Mouse (Mus musculus): Measurements from ENCODE around the gene Aldh1b1. TPM values are rescaled to one million over a fixed set of nuclear protein-coding genes. Genes with fewer than 3 reads are reported as not detected.

The Aldh1b1 gene
- 1.5 and 2.1 TPM in 2 replicates for polyA plus RNA-seq (2014; fragmentation: Nextera tagmentation; extraction: Ambion mirVana)

DNA sequence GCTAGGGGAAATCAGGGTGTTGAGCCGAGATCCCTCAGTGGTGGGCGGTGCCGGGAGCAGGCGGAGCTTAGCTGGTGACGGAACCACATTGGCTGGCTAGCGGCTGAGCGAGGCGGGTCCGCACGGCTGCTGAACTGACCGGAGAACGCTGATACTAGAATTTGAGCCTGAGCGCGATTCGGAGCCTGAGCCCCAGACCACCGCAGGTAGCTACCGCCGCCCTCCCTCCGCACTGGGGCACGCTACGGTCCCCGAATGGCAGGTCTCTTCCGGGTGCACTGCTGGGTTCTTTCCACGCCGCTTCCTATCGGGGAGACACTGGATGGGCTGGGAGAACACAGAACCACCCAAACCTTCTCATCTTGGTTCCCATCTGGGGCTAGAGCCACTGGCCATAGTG, at the start of gene Aldh1b1:
TSS of gene Aldh1b1 (plus strand) at position 59 of the 400 bp plus-strand sequence.
- Histone ChIP-seq H3K36me3 (ENCODE audit: control insufficient read depth, insufficient read depth, low read length) (no peaks in the 10 kb centered on the region), H3K4me3 (ENCODE audit: low read depth, low read length) (peak within 1 kb of the TSS; percentile 47), H3K27ac (replicated peaks; ENCODE audit: low read depth, low read length) (no peak within 1 kb of the TSS), H3K9ac (ENCODE audit: low read depth, low read length) (peak within 1 kb of the TSS; percentile 61), H3K4me2 (ENCODE audit: low read depth, low read length) (peak within 1 kb of the TSS; percentile 84), H3K27me3 (replicated peaks; ENCODE audit: control insufficient read depth, insufficient read depth, low read length) (no peaks in the 10 kb centered on the region; the same call in 1 of the 2 replicates), H3K9me3 (ENCODE audit: control insufficient read depth, low read length) (no peaks in the 10 kb centered on the region), H3K4me1 (ENCODE audit: control insufficient read depth, insufficient read depth, low read length) (peaks cover 6% of the 10 kb centered on the region; the same call in 1 of the 2 replicates)
- 0% methylated on average over 18 of the region's 26 CpGs for WGBS
- ATAC-seq (ENCODE audit: low read depth) (peak; percentile 93), DNase-seq (ENCODE audit: low spot score) (peak; percentile 84)

GRCm38 (mm10) chr4:45749449-45749848, 49.4 kb upstream of the Aldh1b1 start:
- Histone ChIP-seq H3K4me2 (ENCODE audit: low read depth, low read length) (no peak overlapping the region), H3K27me3 (replicated peaks; ENCODE audit: control insufficient read depth, insufficient read depth, low read length) (no peaks in the 10 kb centered on the region), H3K4me3 (ENCODE audit: low read depth, low read length) (no peak overlapping the region), H3K36me3 (ENCODE audit: control insufficient read depth, insufficient read depth, low read length) (no peaks in the 10 kb centered on the region), H3K9me3 (ENCODE audit: control insufficient read depth, low read length) (no peaks in the 10 kb centered on the region), H3K27ac (replicated peaks; ENCODE audit: low read depth, low read length) (no peak overlapping the region), H3K4me1 (ENCODE audit: control insufficient read depth, insufficient read depth, low read length) (peaks cover 9% of the 10 kb centered on the region), H3K9ac (ENCODE audit: low read depth, low read length) (no peak overlapping the region)
- DNase-seq (ENCODE audit: low spot score) (no peak), ATAC-seq (ENCODE audit: low read depth) (no peak)
- WGBS, result 87% methylated on average over 10 of the region's 10 CpGs

GRCm38 (mm10) chr4:45750477-45750876, 48.3 kb upstream of the Aldh1b1 start:
- peaks cover 9% of the 10 kb centered on the region for H3K4me1 ChIP-seq (ENCODE audit: control insufficient read depth, insufficient read depth, low read length)
- DNase-seq (ENCODE audit: low spot score) (no peak), ATAC-seq (ENCODE audit: low read depth) (no peak)
- H3K27me3 ChIP-seq (replicated peaks; ENCODE audit: control insufficient read depth, insufficient read depth, low read length), result no peaks in the 10 kb centered on the region
- H3K9ac ChIP-seq (ENCODE audit: low read depth, low read length), result no peak overlapping the region
- H3K4me2 ChIP-seq (ENCODE audit: low read depth, low read length), result no peak overlapping the region
- H3K36me3 ChIP-seq (ENCODE audit: control insufficient read depth, insufficient read depth, low read length), result no peaks in the 10 kb centered on the region
- H3K4me3 ChIP-seq (ENCODE audit: low read depth, low read length), result no peak overlapping the region
- WGBS, result 82% methylated on average over 6 of the region's 6 CpGs
- H3K27ac ChIP-seq (replicated peaks; ENCODE audit: low read depth, low read length), result no peak overlapping the region
- no peaks in the 10 kb centered on the region for H3K9me3 ChIP-seq (ENCODE audit: control insufficient read depth, low read length)

DNA sequence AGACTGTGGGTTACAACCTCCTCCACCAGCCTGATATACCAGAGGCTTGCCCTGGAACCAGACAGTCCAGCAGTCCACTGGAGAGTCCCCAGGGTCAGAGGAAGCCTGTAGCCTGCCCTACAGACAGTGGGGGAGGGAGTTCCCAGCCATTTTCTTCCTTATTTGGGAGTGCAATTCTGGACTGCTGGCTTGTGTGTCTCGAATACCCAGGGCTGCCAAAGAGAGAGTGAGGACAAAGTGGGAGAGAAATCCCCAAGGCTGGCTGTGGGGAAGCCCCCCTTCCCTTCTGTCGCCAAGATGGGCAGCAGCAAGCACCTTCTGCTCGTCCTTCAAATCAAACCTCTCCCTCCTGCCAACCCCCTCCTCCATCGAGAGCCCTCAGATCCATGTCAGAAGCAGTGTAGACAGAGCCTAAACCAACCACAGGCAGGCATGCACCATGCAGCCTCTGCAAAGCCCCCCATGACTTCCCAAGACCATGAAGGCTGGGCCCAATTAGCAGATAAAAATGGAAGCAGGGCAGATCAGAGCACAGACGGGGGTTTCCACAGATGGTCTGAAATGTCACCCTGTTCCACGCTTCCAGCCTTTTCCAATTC, 45.5 kb upstream of the Aldh1b1 start:
- DNase-seq (ENCODE audit: low spot score), result no peak
- Histone ChIP-seq H3K4me3 (ENCODE audit: low read depth, low read length) (no peak overlapping the region), H3K36me3 (ENCODE audit: control insufficient read depth, insufficient read depth, low read length) (no peaks in the 10 kb centered on the region), H3K27me3 (replicated peaks; ENCODE audit: control insufficient read depth, insufficient read depth, low read length) (no peaks in the 10 kb centered on the region), H3K9me3 (ENCODE audit: control insufficient read depth, low read length) (no peaks in the 10 kb centered on the region), H3K4me2 (ENCODE audit: low read depth, low read length) (no peak overlapping the region), H3K27ac (replicated peaks; ENCODE audit: low read depth, low read length) (no peak overlapping the region), H3K9ac (ENCODE audit: low read depth, low read length) (no peak overlapping the region), H3K4me1 (ENCODE audit: control insufficient read depth, insufficient read depth, low read length) (peaks cover 13% of the 10 kb centered on the region)
- ATAC-seq (ENCODE audit: low read depth), result no peak; the same call in 1 of the 2 replicates
- WGBS, result 24% methylated on average over 6 of the region's 6 CpGs

- Histone ChIP-seq H3K4me3 (ENCODE audit: low read depth, low read length) (no peak overlapping the region), H3K4me2 (ENCODE audit: low read depth, low read length) (no peak overlapping the region), H3K4me1 (ENCODE audit: control insufficient read depth, insufficient read depth, low read length) (peaks cover 13% of the 10 kb centered on the region), H3K27me3 (replicated peaks; ENCODE audit: control insufficient read depth, insufficient read depth, low read length) (no peaks in the 10 kb centered on the region), H3K27ac (replicated peaks; ENCODE audit: low read depth, low read length) (no peak overlapping the region), H3K36me3 (ENCODE audit: control insufficient read depth, insufficient read depth, low read length) (no peaks in the 10 kb centered on the region), H3K9me3 (ENCODE audit: control insufficient read depth, low read length) (no peaks in the 10 kb centered on the region), H3K9ac (ENCODE audit: low read depth, low read length) (no peak overlapping the region)
- 61% methylated on average over 4 of the region's 4 CpGs for WGBS
- no peak for DNase-seq (ENCODE audit: low spot score)
- ATAC-seq (ENCODE audit: low read depth), result no peak
Observed at GRCm38 (mm10) chr4:45754171-45754570, 44.7 kb upstream of the Aldh1b1 start.

DNA sequence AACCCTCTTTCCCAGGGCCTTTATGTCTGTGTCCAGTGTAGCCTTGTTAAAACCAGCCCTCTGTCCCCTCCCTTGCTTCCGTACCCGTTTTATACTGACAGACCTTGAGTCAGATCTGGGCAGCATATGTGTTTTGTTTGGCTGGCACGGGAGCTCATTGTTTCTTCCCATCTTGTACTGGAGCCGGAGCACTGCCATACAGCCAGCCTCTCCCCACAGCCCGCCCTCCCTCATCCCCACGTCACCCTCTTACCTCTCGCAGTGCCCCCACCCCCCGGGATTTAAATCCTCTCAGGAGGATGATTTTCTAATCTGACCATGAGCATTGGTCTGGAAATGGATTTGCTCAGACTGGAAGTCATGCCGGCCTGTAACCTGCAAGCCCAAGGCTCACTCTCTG, 43.7 kb upstream of the Aldh1b1 start:
- H3K27ac ChIP-seq (replicated peaks; ENCODE audit: low read depth, low read length), result no peak overlapping the region; the same call in 1 of the 2 replicates
- WGBS, result 60% methylated on average over 9 of the region's 9 CpGs

DNA sequence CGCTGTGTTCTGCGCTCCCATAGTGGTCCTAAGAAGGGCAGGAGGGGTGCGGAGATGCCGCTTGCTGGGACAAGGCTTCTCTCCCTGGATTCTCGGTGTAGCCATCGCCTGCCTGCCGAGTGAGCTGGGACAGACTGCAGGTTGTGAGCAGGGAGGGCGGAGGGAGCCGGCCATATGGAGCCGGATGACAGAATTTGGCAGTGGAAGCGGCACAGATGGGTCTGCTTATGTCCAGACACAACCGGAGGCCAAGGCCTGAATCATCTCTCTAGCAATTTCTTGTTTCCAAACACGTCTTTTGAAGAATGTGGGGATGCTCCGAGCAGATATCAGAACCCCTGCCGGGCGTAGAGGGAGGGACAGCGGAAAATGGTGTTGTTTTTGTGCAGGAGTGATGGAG, 42.9 kb upstream of the Aldh1b1 start:
- Histone ChIP-seq H3K9ac (ENCODE audit: low read depth, low read length) (no peak overlapping the region), H3K4me3 (ENCODE audit: low read depth, low read length) (no peak overlapping the region)
- peak; percentile 85 for DNase-seq (ENCODE audit: low spot score)

More for the DNA sequence above, 43.7 kb upstream of the Aldh1b1 start:
- H3K4me1 ChIP-seq (ENCODE audit: control insufficient read depth, insufficient read depth, low read length), result peaks cover 13% of the 10 kb centered on the region
- H3K4me2 ChIP-seq (ENCODE audit: low read depth, low read length), result no peak overlapping the region
- ATAC-seq (ENCODE audit: low read depth) (no peak), DNase-seq (ENCODE audit: low spot score) (no peak)
- H3K9me3 ChIP-seq (ENCODE audit: control insufficient read depth, low read length), result no peaks in the 10 kb centered on the region
- no peaks in the 10 kb centered on the region for H3K36me3 ChIP-seq (ENCODE audit: control insufficient read depth, insufficient read depth, low read length)
- H3K27me3 ChIP-seq (replicated peaks; ENCODE audit: control insufficient read depth, insufficient read depth, low read length), result no peaks in the 10 kb centered on the region
- no peak overlapping the region for H3K4me3 ChIP-seq (ENCODE audit: low read depth, low read length)
- H3K9ac ChIP-seq (ENCODE audit: low read depth, low read length), result no peak overlapping the region

GRCm38 (mm10) chr4:45757941-45758340, 40.9 kb upstream of the Aldh1b1 start:
- peaks cover 14% of the 10 kb centered on the region for H3K4me1 ChIP-seq (ENCODE audit: control insufficient read depth, insufficient read depth, low read length)
- no peak overlapping the region for H3K4me3 ChIP-seq (ENCODE audit: low read depth, low read length)
- no peaks in the 10 kb centered on the region for H3K36me3 ChIP-seq (ENCODE audit: control insufficient read depth, insufficient read depth, low read length)
- no peak overlapping the region for H3K27ac ChIP-seq (replicated peaks; ENCODE audit: low read depth, low read length)
- H3K27me3 ChIP-seq (replicated peaks; ENCODE audit: control insufficient read depth, insufficient read depth, low read length), result no peaks in the 10 kb centered on the region
- no peak overlapping the region for H3K9ac ChIP-seq (ENCODE audit: low read depth, low read length)
- no peak overlapping the region for H3K4me2 ChIP-seq (ENCODE audit: low read depth, low read length)
- DNase-seq (ENCODE audit: low spot score) (no peak), ATAC-seq (ENCODE audit: low read depth) (no peak)
- 43% methylated on average over 5 of the region's 5 CpGs for WGBS
- H3K9me3 ChIP-seq (ENCODE audit: control insufficient read depth, low read length), result no peaks in the 10 kb centered on the region

More for the DNA sequence above, 42.9 kb upstream of the Aldh1b1 start:
- peak overlapping the region; percentile 61 for H3K27ac ChIP-seq (replicated peaks; ENCODE audit: low read depth, low read length)
- H3K36me3 ChIP-seq (ENCODE audit: control insufficient read depth, insufficient read depth, low read length), result no peaks in the 10 kb centered on the region
- no peaks in the 10 kb centered on the region for H3K27me3 ChIP-seq (replicated peaks; ENCODE audit: control insufficient read depth, insufficient read depth, low read length)
- 44% methylated on average over 17 of the region's 17 CpGs for WGBS
- peak; percentile 75 for ATAC-seq (ENCODE audit: low read depth)
- no peaks in the 10 kb centered on the region for H3K9me3 ChIP-seq (ENCODE audit: control insufficient read depth, low read length)
- peak overlapping the region; percentile 29; the same call in 1 of the 2 replicates for H3K4me2 ChIP-seq (ENCODE audit: low read depth, low read length)
- H3K4me1 ChIP-seq (ENCODE audit: control insufficient read depth, insufficient read depth, low read length), result peaks cover 13% of the 10 kb centered on the region

GRCm38 (mm10) chr4:45759411-45759810, 39.4 kb upstream of the Aldh1b1 start:
- no peaks in the 10 kb centered on the region for H3K36me3 ChIP-seq (ENCODE audit: control insufficient read depth, insufficient read depth, low read length)
- no peak overlapping the region for H3K27ac ChIP-seq (replicated peaks; ENCODE audit: low read depth, low read length)
- 72% methylated on average over 8 of the region's 8 CpGs for WGBS
- H3K4me1 ChIP-seq (ENCODE audit: control insufficient read depth, insufficient read depth, low read length), result peaks cover 19% of the 10 kb centered on the region
- DNase-seq (ENCODE audit: low spot score) (no peak), ATAC-seq (ENCODE audit: low read depth) (no peak)
- H3K27me3 ChIP-seq (replicated peaks; ENCODE audit: control insufficient read depth, insufficient read depth, low read length), result peaks cover 2% of the 10 kb centered on the region; the same call in 1 of the 2 replicates
- no peak overlapping the region for H3K4me3 ChIP-seq (ENCODE audit: low read depth, low read length)
- no peak overlapping the region for H3K9ac ChIP-seq (ENCODE audit: low read depth, low read length)
- H3K9me3 ChIP-seq (ENCODE audit: control insufficient read depth, low read length), result no peaks in the 10 kb centered on the region
- H3K4me2 ChIP-seq (ENCODE audit: low read depth, low read length), result no peak overlapping the region

All from embryonic facial prominence, embryonic 14.5 days (tissue).